Mouse (Mus musculus) ES-E14 (cell line): ENCODE measurements around the gene Olfr453.

Experiments used
- CHD2 ChIP-seq: IDR thresholded peaks from 2 replicates; pipeline ENCODE4 v1.6.1; 2014; ENCODE audit warnings: mild to moderate bottlenecking, low read depth, low read length, inconsistent platforms
- MAFK ChIP-seq: IDR thresholded peaks from 2 replicates; pipeline ENCODE4 v1.6.1; 2014; ENCODE audit warnings: mild to moderate bottlenecking, low read depth, low read length, inconsistent platforms; ENCODE audit not compliant: insufficient read depth
- ZC3H11A ChIP-seq: IDR thresholded peaks from 2 replicates; pipeline ENCODE4 v1.6.1; 2012; ENCODE audit warnings: low read depth, mild to moderate bottlenecking, inconsistent platforms, low read length, borderline replicate concordance

DNA sequence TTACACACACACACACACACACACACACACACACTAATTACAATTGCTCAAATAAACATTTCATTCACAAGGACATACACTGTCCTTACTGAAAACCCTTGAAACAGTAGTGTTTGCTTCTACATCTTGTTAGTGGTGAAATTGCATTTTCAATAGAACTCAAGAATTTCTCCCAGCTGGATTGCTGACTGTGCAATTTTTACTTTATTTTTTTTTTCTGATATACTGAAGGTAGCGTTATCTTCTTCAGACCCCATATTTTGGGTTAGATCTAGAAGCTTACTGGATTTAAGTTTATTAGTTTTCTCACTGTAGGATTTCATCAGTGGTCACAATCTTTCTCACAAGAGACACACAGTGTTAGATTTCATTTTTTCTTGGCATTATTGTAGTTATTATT is 37.9 kb downstream of the Olfr453 start:
- no peak for TF ChIP-seq CHD2
- TF ChIP-seq ZC3H11A: no peak
- peak; percentile 86 for TF ChIP-seq MAFK
